Mouse (Mus musculus): ENCODE data around the gene Farp1.
A peak's percentile ranks its signal among the peaks of the same experiment; 100 is the strongest.

The Farp1 gene

GRCm38 (mm10) chr14:121261229-121261879 lies 226.4 kb downstream of the Farp1 start:
- no peak for DNase-seq (ENCODE audit: low read depth, low spot score)

GRCm38 (mm10) chr14:121262606-121263005 lies 227.6 kb downstream of the Farp1 start:
- DNase-seq (ENCODE audit: low read depth, low spot score) = no peak

GRCm38 (mm10) chr14:121263912-121264311 lies 228.9 kb downstream of the Farp1 start:
- DNase-seq (ENCODE audit: low read depth, low spot score) = no peak

- no peak for DNase-seq (ENCODE audit: low read depth, low spot score)
Observed at GRCm38 (mm10) chr14:121264453-121264852, 229.5 kb downstream of the Farp1 start.

DNA sequence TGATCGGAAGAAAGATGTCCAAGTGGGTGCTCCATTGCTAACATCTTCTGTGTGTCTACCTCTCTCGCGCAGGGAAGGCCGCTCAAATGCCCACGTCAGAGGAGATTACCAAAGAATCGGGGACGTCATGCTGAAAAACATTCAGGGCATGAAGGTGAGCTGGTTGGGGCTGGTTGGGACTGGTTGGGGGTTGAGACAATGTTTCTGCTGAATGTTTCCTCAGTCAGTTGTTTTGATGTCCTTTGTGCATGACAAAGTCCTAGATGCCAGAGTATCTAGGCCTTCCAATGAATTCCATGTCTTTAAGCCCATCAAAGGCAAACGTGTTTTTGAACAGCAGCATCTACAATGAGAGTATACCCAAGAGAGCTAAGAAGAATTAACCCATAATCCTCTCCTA lies 232.8 kb downstream of the Farp1 start:
- DNase-seq (ENCODE audit: low read depth, low spot score) = peak; percentile 94

DNA sequence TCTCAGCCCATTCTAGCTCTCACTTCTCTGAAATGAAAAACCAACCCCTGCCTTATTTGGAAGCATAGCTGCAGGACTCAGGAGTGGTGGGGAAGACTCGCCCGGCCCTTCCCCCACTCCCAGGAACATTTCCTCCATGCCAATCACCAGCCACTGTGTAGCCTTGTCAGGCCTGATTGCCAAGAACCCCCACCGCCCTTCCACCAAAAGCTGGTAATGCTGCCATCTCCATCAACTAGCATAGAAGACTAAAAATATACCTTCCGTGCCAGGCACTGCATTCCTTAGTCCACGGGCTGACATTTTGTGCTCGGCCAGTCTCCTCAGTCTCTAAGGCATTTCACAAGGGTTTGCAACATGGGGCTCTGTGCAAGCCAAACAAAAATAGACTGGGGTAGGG lies 235.5 kb downstream of the Farp1 start:
- DNase-seq (ENCODE audit: low read depth, low spot score) = no peak

DNA sequence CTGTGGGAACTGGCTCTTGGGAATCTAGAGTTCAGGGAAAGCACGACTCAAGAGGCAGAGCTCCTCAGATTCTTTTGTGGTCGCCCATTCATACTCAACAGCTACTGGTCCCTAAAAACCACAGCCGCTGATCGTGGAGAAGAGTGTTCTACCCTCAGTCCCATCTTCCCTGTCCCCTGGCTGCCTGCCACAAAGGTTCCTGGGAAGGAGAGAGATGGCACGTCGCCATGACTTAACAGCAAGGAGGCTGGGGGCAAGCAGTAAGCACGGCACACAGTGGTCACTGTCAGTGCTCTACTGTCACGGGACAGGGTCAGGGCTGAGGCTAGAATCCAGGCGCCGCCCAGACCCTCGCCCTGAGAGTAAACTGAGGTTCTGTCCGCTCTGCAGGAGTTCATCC lies 240.0 kb downstream of the Farp1 start:
- DNase-seq (ENCODE audit: low read depth, low spot score) = no peak

DNA sequence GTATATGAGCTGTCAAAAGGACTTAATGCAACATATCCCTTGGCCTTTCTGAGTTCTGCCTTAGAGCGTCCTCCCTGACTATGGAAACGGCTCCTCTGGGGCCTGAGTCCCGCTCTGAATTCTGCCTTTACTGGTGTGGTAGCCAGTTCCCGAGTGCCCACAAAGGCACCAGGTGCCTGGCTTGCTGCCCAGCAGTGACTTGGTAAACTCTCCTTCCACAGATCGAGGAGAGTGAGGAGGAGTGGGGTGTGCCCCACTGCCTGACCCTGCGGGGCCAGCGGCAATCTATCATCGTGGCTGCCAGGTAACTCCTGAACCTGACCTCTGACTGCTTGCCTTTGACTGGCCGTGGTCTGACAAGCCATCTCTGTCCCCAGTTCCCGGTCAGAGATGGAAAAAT lies 241.0 kb downstream of the Farp1 start:
- no peak for DNase-seq (ENCODE audit: low read depth, low spot score)

GRCm38 (mm10) chr14:121279106-121279505 lies 244.1 kb downstream of the Farp1 start:
- DNase-seq (ENCODE audit: low read depth, low spot score) = peak; percentile 90

DNA sequence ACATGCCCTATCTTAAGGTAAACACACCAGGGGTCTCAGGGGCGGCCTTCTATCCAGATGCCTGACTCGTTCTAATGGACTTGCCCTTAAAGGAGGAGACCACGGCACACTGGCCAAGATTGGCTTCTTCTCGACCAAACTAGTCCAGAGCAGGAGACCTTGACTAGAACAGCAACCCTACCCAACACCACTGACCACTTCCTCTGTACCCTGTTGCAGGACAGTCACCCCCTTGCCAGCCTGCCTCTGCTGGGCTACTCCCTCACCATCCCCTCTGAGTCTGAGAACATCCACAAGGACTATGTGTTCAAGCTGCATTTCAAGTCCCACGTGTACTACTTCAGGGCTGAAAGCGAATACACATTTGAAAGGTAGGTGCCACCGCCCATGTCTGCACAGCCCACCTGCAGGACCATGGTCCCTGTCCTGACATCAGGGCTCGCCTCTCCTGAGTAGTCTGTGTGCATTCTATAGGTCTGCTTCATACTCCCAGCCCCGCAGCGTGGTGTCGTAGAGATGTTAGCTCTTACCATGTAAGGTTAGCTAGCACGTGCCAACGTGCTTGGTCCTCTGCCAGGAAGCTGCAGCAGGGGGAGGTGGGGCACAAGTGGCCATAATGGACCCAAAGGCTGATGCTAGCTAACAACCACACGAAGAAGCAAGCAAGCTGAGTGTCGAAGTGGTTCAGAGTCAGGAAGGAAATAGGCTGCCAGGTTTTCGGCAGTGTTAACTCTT lies 245.8 kb downstream of the Farp1 start:
- DNase-seq (ENCODE audit: low read depth, low spot score) = no peak

GRCm38 (mm10) chr14:121281336-121281710 lies 246.3 kb downstream of the Farp1 start:
- no peak for DNase-seq (ENCODE audit: low read depth, low spot score)

GRCm38 (mm10) chr14:121285379-121286120 lies 250.6 kb downstream of the Farp1 start:
- no peak for DNase-seq (ENCODE audit: low read depth, low spot score)

GRCm38 (mm10) chr14:121291881-121292280 lies 256.9 kb downstream of the Farp1 start:
- DNase-seq (ENCODE audit: low read depth, low spot score) = no peak

DNA sequence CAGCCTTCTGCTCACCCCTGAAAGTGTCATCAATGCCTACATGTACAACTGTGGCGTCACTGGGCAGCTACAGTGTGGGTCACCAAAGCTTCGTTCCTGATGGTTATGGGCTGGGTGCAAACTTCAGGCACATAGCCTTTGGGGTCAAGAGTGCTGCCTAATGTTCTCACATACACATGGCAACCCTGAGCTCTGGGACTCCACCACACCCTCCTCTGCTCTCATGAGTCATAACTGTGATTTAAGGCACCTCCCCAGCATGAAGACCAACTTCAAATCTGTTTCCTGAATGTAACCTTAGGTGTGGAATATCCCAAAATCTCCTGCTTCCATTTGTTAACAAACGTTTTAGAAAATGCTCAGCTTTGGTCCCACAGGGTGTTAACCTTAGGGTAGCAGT lies 257.4 kb downstream of the Farp1 start:
- no peak for DNase-seq (ENCODE audit: low read depth, low spot score)

GRCm38 (mm10) chr14:121294484-121294883 lies 259.5 kb downstream of the Farp1 start:
- no peak for DNase-seq (ENCODE audit: low read depth, low spot score)

DNA sequence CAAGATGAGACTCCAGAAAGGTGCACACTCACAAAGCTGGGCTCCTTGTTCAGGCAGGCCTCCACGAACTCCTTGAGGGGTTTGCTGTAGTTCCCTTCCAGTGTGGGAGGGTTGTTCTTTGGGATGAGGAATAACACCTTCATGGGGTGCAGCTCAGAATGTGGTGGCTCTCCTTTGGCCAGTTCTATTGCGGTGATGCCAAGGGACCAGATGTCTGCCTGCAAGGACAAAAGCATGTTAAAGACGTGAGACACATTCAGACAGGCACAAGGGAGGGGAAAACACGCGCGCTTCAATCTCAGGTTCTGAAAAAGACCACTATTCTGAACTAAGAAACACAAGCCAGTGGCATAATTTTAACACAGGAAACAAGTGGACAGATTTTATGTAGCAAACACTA lies 262.1 kb downstream of the Farp1 start:
- DNase-seq (ENCODE audit: low read depth, low spot score) = no peak

DNA sequence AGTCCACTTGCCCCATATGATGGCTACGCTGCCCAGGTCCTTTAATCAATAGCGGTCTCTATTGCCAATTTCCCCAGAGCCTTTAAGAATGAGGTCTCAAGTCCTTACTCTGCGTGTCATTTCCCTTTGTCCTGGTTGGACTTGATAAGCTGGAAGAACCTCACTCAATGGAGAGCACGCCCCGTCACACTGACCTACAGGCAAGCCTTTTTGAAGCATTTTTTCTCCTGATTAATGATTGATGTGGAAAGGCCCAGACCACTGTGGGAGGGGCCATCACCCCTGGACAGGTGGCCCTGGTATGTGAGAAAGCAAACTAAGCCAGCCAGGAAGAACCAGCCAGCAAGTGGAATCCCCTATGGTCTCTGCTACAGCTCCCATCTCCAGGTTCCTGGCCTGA lies 263.5 kb downstream of the Farp1 start:
- DNase-seq (ENCODE audit: low read depth, low spot score) = no peak

- no peak for DNase-seq (ENCODE audit: low read depth, low spot score)
Observed at GRCm38 (mm10) chr14:121299093-121299492, 264.1 kb downstream of the Farp1 start.

GRCm38 (mm10) chr14:121304523-121304922 lies 269.5 kb downstream of the Farp1 start:
- no peak for DNase-seq (ENCODE audit: low read depth, low spot score)

GRCm38 (mm10) chr14:121305316-121306064 lies 270.5 kb downstream of the Farp1 start:
- DNase-seq (ENCODE audit: low read depth, low spot score) = peak; percentile 85

- DNase-seq (ENCODE audit: low read depth, low spot score) = peak; percentile 55
Observed at GRCm38 (mm10) chr14:121309909-121310308, 274.9 kb downstream of the Farp1 start.

Data from ZHBTc4 (cell line).